Comparison of ENCODE assay signal across 8 mouse cellular contexts in the genomic region with DNA sequence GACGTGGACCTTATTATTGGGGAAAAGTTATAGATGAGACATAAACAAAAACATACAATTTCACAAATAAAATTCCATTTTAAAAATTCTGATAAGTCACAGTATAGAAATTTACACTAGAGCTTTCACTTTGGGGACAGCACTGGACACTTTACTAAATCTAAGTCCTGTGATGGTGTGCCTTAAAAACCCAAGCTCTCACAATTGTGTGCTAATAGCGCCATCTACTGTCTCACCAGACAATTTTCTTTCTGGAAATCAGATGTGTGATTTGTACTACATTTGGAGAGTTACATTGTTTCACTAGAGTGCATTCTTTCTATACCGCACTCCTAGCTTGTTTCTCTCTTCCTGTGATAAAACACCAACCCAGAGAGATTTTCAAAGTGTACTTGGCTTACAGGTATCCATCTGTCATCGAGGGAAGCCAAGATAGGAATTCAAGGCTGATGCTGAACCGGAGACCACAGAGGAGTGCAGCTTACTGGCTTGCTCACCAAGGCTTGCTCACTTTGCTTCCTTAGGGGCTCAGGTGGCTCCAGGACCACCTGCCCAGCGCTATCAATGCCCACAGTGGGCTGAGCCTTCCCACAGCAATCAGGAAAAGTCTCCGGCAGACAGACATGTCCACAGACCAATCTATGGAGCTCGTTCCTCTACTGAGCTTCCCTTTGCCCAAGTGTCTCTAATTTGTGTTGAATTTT. TPM values are rescaled to one million over a fixed set of nuclear protein-coding genes. Genes with fewer than 3 reads are reported as not detected.
A peak's percentile ranks its signal among the peaks of the same experiment; 100 is the strongest.
DNase-seq lines count a peak whose midpoint lies in the region; ATAC-seq lines count a peak whose summit lies in the region.

No protein-coding gene starts in this region.

- ATAC-seq in kidney, embryonic 15.5 days (replicated peaks; ENCODE audit: low FRiP score): 0 out of 2 replicates have a peak, but pooled peaks have one; percentile 28
- ATAC-seq in neural tube, embryonic 15.5 days (ENCODE audit: low FRiP score): peak; percentile 35; the same call in 1 of the 2 replicates

- H3K4me1 ChIP-seq in kidney, embryonic 15.5 days: no peaks in the 10 kb centered on the region
- H3K4me1 ChIP-seq in neural tube, embryonic 15.5 days: no peaks in the 10 kb centered on the region

- H3K4me2 ChIP-seq in kidney, embryonic 15.5 days: no peak overlapping the region
- H3K4me2 ChIP-seq in neural tube, embryonic 15.5 days: no peak overlapping the region

- no peak overlapping the region for H3K9ac ChIP-seq in kidney, embryonic 15.5 days
- H3K9ac ChIP-seq in neural tube, embryonic 15.5 days (replicated peaks): no peak overlapping the region

- no peak overlapping the region for H3K27ac ChIP-seq in kidney, embryonic 15.5 days
- H3K27ac ChIP-seq in neural tube, embryonic 15.5 days (replicated peaks): no peak overlapping the region

- no peaks in the 10 kb centered on the region for H3K9me3 ChIP-seq in kidney, embryonic 15.5 days (replicated peaks)
- no peaks in the 10 kb centered on the region for H3K9me3 ChIP-seq in neural tube, embryonic 15.5 days (replicated peaks)

- WGBS in kidney, embryonic 15.5 days: 44% methylated on average over 8 of the region's 8 CpGs
- WGBS in neural tube, embryonic 15.5 days: 53% methylated on average over 8 of the region's 8 CpGs

- DNase-seq in adrenal gland, postnatal 10 days: peak; percentile 40
- DNase-seq in adrenal gland, postnatal 4 days (ENCODE audit: low spot score in 2 of 2): no peak
- DNase-seq in left cerebral cortex, postnatal 14 days (ENCODE audit: low spot score in 2 of 2): peak; percentile 41 to 56
- no peak for DNase-seq in left cerebral cortex, adult 11 months (ENCODE audit: low spot score)
- DNase-seq in ZHBTc4 (ENCODE audit: low read depth, low spot score): peak; percentile 51
- DNase-seq in spleen, postnatal 36 days (ENCODE audit: low spot score in 2 of 2): no peak

- no peaks in the 10 kb centered on the region for H3K36me3 ChIP-seq in kidney, embryonic 15.5 days
- no peaks in the 10 kb centered on the region for H3K36me3 ChIP-seq in neural tube, embryonic 15.5 days

- no peak overlapping the region for H3K4me3 ChIP-seq in kidney, embryonic 15.5 days (replicated peaks)
- H3K4me3 ChIP-seq in neural tube, embryonic 15.5 days (replicated peaks): no peak overlapping the region

- no peaks in the 10 kb centered on the region for H3K27me3 ChIP-seq in kidney, embryonic 15.5 days
- H3K27me3 ChIP-seq in neural tube, embryonic 15.5 days (replicated peaks): no peaks in the 10 kb centered on the region

- intact Hi-C loops in left cerebral cortex, postnatal 14 days (cut with DNase I): loop anchor here (1.0 kb wide), 1 partner anchor 210 kb away; no protein-coding TSS in a partner anchor

RNA-seq across cellular contexts. Expression of gene Cmas, which starts 21.0 kb away (rescaled TPM):
- total RNA-seq in adrenal gland, postnatal 10 days (2021): 10 to 100 TPM; 33.8 to 37.4 TPM
- 10 to 100 TPM; 46.3 to 51.1 TPM for total RNA-seq in adrenal gland, postnatal 4 days (2021)
- 100 to 1,000 TPM; 127 TPM for total RNA-seq in left cerebral cortex, postnatal 14 days (2021)
- 77.1 and 77.2 TPM in 2 replicates for polyA plus RNA-seq in kidney, embryonic 15.5 days (2015; fragmentation: Nextera tagmentation; extraction: Ambion mirVana)
- 164 and 177 TPM in 2 replicates for polyA plus RNA-seq in neural tube, embryonic 15.5 days (2015; fragmentation: Nextera tagmentation; extraction: Ambion mirVana)

RNA-seq across cellular contexts. Expression of gene Abcc9, which starts 33.3 kb away (rescaled TPM):
- 10 to 100 TPM; 36.0 to 43.2 TPM for total RNA-seq in adrenal gland, postnatal 10 days (2021)
- total RNA-seq in adrenal gland, postnatal 4 days (2021): 10 to 100 TPM; 29.3 to 32.6 TPM
- total RNA-seq in left cerebral cortex, postnatal 14 days (2021): 1 to 10 TPM; 6.8 to 9.3 TPM
- polyA plus RNA-seq in kidney, embryonic 15.5 days (2015; fragmentation: Nextera tagmentation; extraction: Ambion mirVana): 6.2 and 7.7 TPM in 2 replicates
- polyA plus RNA-seq in neural tube, embryonic 15.5 days (2015; fragmentation: Nextera tagmentation; extraction: Ambion mirVana): 2.9 and 4.6 TPM in 2 replicates

Comparison
In these comparisons a context has a peak if more than half of its experiments do, and no peak if none do; other contexts are left out.
1. DNase-seq: peak in adrenal gland, postnatal 10 days (single experiment), left cerebral cortex, postnatal 14 days (2 of 2) and ZHBTc4 (single experiment); none in adrenal gland, postnatal 4 days (0 of 2), left cerebral cortex, adult 11 months (single experiment) and spleen, postnatal 36 days (0 of 2).